Mouse (Mus musculus): ENCODE data around the gene Ehbp1l1. TPM values are rescaled to one million over a fixed set of nuclear protein-coding genes. Genes with fewer than 3 reads are reported as not detected.
A peak's percentile ranks its signal among the peaks of the same experiment; 100 is the strongest.

Gene Ehbp1l1
- total RNA-seq, 2 experiments from 2014 or later, result 15.6 to 20.1 TPM

GRCm38 (mm10) chr19:5739446-5739845 lies 13.3 kb upstream of the Ehbp1l1 start:
- no peak for DNase-seq (ENCODE audit: low spot score in 2 of 2)

- DNase-seq (ENCODE audit: low spot score in 2 of 2), result no peak
Observed at GRCm38 (mm10) chr19:5734325-5734724, 8.2 kb upstream of the Ehbp1l1 start.

GRCm38 (mm10) chr19:5731264-5731978 lies 5.3 kb upstream of the Ehbp1l1 start:
- DNase-seq (ENCODE audit: low spot score in 2 of 2), result peak; percentile 90 to 95

- DNase-seq (ENCODE audit: low spot score in 2 of 2), result no peak
Observed at GRCm38 (mm10) chr19:5730314-5731186, 4.4 kb upstream of the Ehbp1l1 start.

GRCm38 (mm10) chr19:5729444-5729815 lies 3.3 kb upstream of the Ehbp1l1 start, which contains the start of gene Fam89b:
Gene Fam89b, minus strand, starts transcription at chr19:5729653.
- peak; percentile 79 to 89 for DNase-seq (ENCODE audit: low spot score in 2 of 2)

GRCm38 (mm10) chr19:5728631-5729443 lies 2.7 kb upstream of the Ehbp1l1 start:
- DNase-seq (ENCODE audit: low spot score in 2 of 2), result peak; percentile 57 to 60

GRCm38 (mm10) chr19:5727701-5728100 lies 1.6 kb upstream of the Ehbp1l1 start:
- DNase-seq (ENCODE audit: low spot score in 2 of 2), result peak; percentile 87 to 90

GRCm38 (mm10) chr19:5726961-5727578 lies 953 bp upstream of the Ehbp1l1 start:
- DNase-seq (ENCODE audit: low spot score in 2 of 2), result no peak

- DNase-seq (ENCODE audit: low spot score in 2 of 2), result no peak
Observed at GRCm38 (mm10) chr19:5725029-5725707, 949 bp downstream of the Ehbp1l1 start.

GRCm38 (mm10) chr19:5724549-5724941 lies 1.6 kb downstream of the Ehbp1l1 start:
- no peak for DNase-seq (ENCODE audit: low spot score in 2 of 2)

- no peak for DNase-seq (ENCODE audit: low spot score in 2 of 2)
Observed at GRCm38 (mm10) chr19:5723934-5724548, 2.1 kb downstream of the Ehbp1l1 start.

GRCm38 (mm10) chr19:5722848-5723425 lies 3.2 kb downstream of the Ehbp1l1 start:
- no peak for DNase-seq (ENCODE audit: low spot score in 2 of 2)

GRCm38 (mm10) chr19:5721233-5721632 lies 4.9 kb downstream of the Ehbp1l1 start:
- no peak for DNase-seq (ENCODE audit: low spot score in 2 of 2)

GRCm38 (mm10) chr19:5716955-5717354 lies 9.2 kb downstream of the Ehbp1l1 start:
- no peak for DNase-seq (ENCODE audit: low spot score in 2 of 2)

GRCm38 (mm10) chr19:5715793-5716688 lies 10.1 kb downstream of the Ehbp1l1 start:
- peak; percentile 58 to 76 for DNase-seq (ENCODE audit: low spot score in 2 of 2)

- no peak for DNase-seq (ENCODE audit: low spot score in 2 of 2)
Observed at GRCm38 (mm10) chr19:5713730-5714129, 12.4 kb downstream of the Ehbp1l1 start.

GRCm38 (mm10) chr19:5713255-5713654 lies 12.9 kb downstream of the Ehbp1l1 start:
- no peak for DNase-seq (ENCODE audit: low spot score in 2 of 2)

GRCm38 (mm10) chr19:5711907-5712460 lies 14.1 kb downstream of the Ehbp1l1 start:
- DNase-seq (ENCODE audit: low spot score in 2 of 2), result no peak

All from layer of hippocampus, postnatal 14 days (tissue).